Mouse (Mus musculus): ENCODE results near the gene Prr12. TPM values are rescaled to one million over a fixed set of nuclear protein-coding genes. Genes with fewer than 3 reads are reported as not detected.

The Prr12 gene
- polyA plus RNA-seq, 1 experiment from 2014 or later = 1.7 TPM

DNA sequence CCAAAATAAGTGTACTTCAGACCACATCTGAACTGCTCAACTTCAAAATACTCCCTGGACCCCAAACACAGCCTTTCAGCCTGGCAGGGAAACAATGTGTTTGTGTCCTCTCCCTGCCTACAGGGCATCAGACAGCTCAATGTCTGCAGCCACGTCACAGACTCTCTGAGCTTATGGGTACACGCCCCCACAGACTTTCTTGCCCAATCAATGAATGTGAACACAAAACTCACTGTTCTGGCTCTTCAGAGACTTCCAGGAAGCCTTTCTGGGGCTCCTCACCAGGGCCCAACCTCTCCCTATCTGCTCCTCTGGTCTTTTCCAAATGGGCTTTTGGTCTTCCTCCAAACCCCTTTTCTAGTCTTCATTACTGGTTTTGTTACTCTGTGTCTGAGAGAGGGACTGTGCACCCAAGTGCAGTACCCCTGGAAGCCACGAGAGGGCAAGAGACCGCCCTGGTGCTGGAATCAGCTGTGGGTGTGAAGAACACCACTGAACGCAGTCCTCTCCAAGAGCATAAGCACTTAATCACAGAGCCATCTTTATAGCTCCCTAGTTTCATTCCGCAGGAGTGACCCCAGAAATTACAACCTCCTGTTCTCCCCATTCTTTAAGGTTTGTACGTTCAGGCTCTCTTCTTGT is 14.8 kb downstream of the Prr12 start:
- H3K4me2 ChIP-seq (ENCODE audit: low read depth, low read length) = no peak overlapping the region
- DNase-seq (peak; percentile 79), ATAC-seq (peak; percentile 81)
- no peak overlapping the region for H3K4me3 ChIP-seq (ENCODE audit: low read depth, low read length)
- TF ChIP-seq CTCF (IDR thresholded peaks at IDR 0.05; ENCODE audit: low read depth) = peak; percentile 89
- TF ChIP-seq EP300 (IDR thresholded peaks at IDR 0.05; ENCODE audit: low read depth) = no peak
- H3K9ac ChIP-seq (replicated peaks) = no peak overlapping the region
- 57% methylated on average over 7 of the region's 7 CpGs for WGBS (ENCODE audit: insufficient replicate concordance)
- no peaks in the 10 kb centered on the region for H3K27me3 ChIP-seq (ENCODE audit: insufficient read depth, low read length)
- H3K9me3 ChIP-seq (ENCODE audit: low read length) = no peaks in the 10 kb centered on the region
- H3K4me1 ChIP-seq (ENCODE audit: insufficient read depth) = no peaks in the 10 kb centered on the region
- H3K27ac ChIP-seq (ENCODE audit: low read depth) = no peak overlapping the region
- H3K36me3 ChIP-seq (replicated peaks; ENCODE audit: insufficient read depth, low read length) = peaks cover 67% of the 10 kb centered on the region

DNA sequence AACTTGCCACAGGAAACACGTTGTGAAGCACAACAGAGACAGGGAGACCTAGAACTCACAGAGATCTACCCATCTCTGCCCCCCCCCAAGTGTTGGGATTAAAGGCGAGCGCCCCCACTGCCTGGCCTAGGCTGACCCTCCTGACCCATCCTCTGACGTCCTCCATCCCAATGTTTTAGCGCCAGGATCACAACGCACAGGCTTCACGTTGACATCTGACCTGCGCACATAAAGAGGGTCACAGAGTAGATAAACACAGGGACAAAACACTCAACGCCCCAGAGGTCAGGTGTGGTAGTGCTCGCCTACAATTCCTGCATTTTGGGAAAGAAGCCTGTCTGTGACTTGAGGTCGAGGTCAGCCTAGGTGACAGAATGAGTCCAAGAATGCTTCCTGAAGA is 16.0 kb downstream of the Prr12 start:
- no peak overlapping the region for H3K4me3 ChIP-seq (ENCODE audit: low read depth, low read length)
- H3K9me3 ChIP-seq (ENCODE audit: low read length) = no peaks in the 10 kb centered on the region
- no peak overlapping the region for H3K4me2 ChIP-seq (ENCODE audit: low read depth, low read length)
- no peak for DNase-seq
- 80% methylated on average over 11 of the region's 11 CpGs for WGBS (ENCODE audit: insufficient replicate concordance)
- H3K27ac ChIP-seq (ENCODE audit: low read depth) = no peak overlapping the region
- H3K27me3 ChIP-seq (ENCODE audit: insufficient read depth, low read length) = no peaks in the 10 kb centered on the region
- TF ChIP-seq CTCF (IDR thresholded peaks at IDR 0.05; ENCODE audit: low read depth) (no peak), EP300 (IDR thresholded peaks at IDR 0.05; ENCODE audit: low read depth) (no peak)
- H3K9ac ChIP-seq (replicated peaks) = no peak overlapping the region
- no peak for ATAC-seq
- H3K4me1 ChIP-seq (ENCODE audit: insufficient read depth) = no peaks in the 10 kb centered on the region
- H3K36me3 ChIP-seq (replicated peaks; ENCODE audit: insufficient read depth, low read length) = peaks cover 63% of the 10 kb centered on the region

DNA sequence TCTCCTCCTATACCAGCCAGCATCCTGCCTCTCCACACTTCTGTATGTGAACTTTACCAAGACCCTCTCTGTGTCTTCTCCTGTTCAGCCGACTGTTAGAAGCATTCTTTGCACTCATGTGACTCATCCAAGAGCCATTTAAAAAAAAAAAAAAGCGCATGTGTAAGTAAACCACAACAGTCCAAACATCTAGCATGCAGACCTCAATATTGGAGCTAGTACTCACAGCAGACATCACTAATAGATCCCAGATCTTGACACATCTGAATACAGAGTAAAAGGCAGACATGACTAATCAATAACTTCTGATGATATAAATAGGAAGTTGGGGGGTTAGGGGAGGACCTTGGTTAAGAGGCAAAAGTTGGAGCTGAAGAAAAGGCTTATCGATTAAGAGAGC is 17.1 kb downstream of the Prr12 start:
- no peak for TF ChIP-seq EP300 (IDR thresholded peaks at IDR 0.05; ENCODE audit: low read depth)
- no peak overlapping the region for H3K4me3 ChIP-seq (ENCODE audit: low read depth, low read length)
- no peak overlapping the region for H3K4me2 ChIP-seq (ENCODE audit: low read depth, low read length)
- H3K4me1 ChIP-seq (ENCODE audit: insufficient read depth) = no peaks in the 10 kb centered on the region
- ATAC-seq (no peak), DNase-seq (no peak)
- no peak overlapping the region for H3K27ac ChIP-seq (ENCODE audit: low read depth)
- 86% methylated on average over 3 of the region's 3 CpGs for WGBS (ENCODE audit: insufficient replicate concordance)
- H3K36me3 ChIP-seq (replicated peaks; ENCODE audit: insufficient read depth, low read length) = peaks cover 60% of the 10 kb centered on the region
- H3K9ac ChIP-seq (replicated peaks) = no peak overlapping the region
- H3K27me3 ChIP-seq (ENCODE audit: insufficient read depth, low read length) = no peaks in the 10 kb centered on the region
- no peaks in the 10 kb centered on the region for H3K9me3 ChIP-seq (ENCODE audit: low read length)

DNA sequence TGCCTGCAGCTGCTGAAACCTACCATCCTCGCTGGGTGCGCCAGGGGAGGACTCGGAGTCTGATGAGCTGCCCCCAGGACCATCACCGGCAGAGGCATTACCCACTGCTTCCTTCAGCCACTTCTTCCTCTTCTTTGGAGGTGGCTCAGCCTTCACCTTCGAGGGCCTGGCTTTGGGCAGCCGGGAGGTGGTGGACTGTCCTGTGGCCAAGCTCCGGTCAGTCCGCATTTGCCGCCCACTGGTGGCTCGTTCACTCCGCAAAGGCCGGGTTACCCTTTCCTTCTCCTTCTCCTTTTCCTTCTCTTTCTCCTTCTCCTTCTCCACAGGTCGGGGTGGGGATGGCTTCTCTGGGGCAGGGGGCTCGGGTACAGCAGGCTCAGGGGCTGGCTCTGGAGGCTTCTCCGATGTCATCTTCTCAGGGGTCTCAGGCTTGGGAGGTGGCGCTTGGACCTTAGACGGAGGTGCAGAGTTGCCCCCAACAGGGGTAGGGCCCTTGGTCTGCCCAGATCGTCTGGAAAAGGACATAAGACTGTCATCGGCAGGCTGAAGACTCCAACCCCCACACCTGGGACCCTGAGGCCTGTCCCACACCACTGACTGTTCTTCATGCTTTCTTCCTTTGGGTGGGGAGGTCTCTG is 18.8 kb downstream of the Prr12 start:
- Histone ChIP-seq H3K4me2 (ENCODE audit: low read depth, low read length) (no peak overlapping the region), H3K27me3 (ENCODE audit: insufficient read depth, low read length) (no peaks in the 10 kb centered on the region), H3K4me1 (ENCODE audit: insufficient read depth) (no peaks in the 10 kb centered on the region), H3K36me3 (replicated peaks; ENCODE audit: insufficient read depth, low read length) (peaks cover 66% of the 10 kb centered on the region), H3K9me3 (ENCODE audit: low read length) (no peaks in the 10 kb centered on the region), H3K4me3 (ENCODE audit: low read depth, low read length) (no peak overlapping the region), H3K27ac (ENCODE audit: low read depth) (no peak overlapping the region), H3K9ac (replicated peaks) (no peak overlapping the region)
- TF ChIP-seq CTCF (IDR thresholded peaks at IDR 0.05; ENCODE audit: low read depth) (no peak), EP300 (IDR thresholded peaks at IDR 0.05; ENCODE audit: low read depth) (no peak)
- DNase-seq (no peak), ATAC-seq (no peak)
- WGBS (ENCODE audit: insufficient replicate concordance) = 90% methylated on average over 19 of the region's 19 CpGs

DNA sequence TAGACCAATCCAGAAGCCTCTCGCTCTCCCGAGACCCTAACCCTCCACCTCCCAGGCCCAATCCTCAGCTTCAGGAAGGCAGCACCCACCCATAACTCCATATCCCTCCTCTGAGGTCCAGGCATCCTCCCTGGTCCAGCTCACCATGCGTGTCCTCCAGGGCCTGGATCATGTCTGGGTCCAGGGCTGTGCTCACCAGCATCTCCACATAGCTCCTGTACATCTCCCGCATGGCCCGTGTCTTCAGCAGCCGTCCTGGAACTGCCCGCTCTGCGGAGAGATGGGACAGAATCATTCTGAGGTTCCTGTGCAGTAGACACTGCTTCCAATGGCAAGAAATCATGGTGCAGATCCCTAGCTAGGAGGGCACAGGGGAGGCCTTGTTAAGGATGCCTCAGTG is 21.8 kb downstream of the Prr12 start:
- H3K27ac ChIP-seq (ENCODE audit: low read depth) = no peak overlapping the region
- H3K9me3 ChIP-seq (ENCODE audit: low read length) = no peaks in the 10 kb centered on the region
- no peaks in the 10 kb centered on the region for H3K27me3 ChIP-seq (ENCODE audit: insufficient read depth, low read length)
- no peak for ATAC-seq
- peaks cover 67% of the 10 kb centered on the region for H3K36me3 ChIP-seq (replicated peaks; ENCODE audit: insufficient read depth, low read length)
- 93% methylated on average over 8 of the region's 8 CpGs for WGBS (ENCODE audit: insufficient replicate concordance)
- TF ChIP-seq CTCF (IDR thresholded peaks at IDR 0.05; ENCODE audit: low read depth) (no peak), EP300 (IDR thresholded peaks at IDR 0.05; ENCODE audit: low read depth) (no peak)
- no peak overlapping the region for H3K4me3 ChIP-seq (ENCODE audit: low read depth, low read length)
- no peak overlapping the region for H3K4me2 ChIP-seq (ENCODE audit: low read depth, low read length)
- no peak for DNase-seq
- peaks cover under 1% of the 10 kb centered on the region; the same call in 1 of the 2 replicates for H3K4me1 ChIP-seq (ENCODE audit: insufficient read depth)
- no peak overlapping the region for H3K9ac ChIP-seq (replicated peaks)

DNA sequence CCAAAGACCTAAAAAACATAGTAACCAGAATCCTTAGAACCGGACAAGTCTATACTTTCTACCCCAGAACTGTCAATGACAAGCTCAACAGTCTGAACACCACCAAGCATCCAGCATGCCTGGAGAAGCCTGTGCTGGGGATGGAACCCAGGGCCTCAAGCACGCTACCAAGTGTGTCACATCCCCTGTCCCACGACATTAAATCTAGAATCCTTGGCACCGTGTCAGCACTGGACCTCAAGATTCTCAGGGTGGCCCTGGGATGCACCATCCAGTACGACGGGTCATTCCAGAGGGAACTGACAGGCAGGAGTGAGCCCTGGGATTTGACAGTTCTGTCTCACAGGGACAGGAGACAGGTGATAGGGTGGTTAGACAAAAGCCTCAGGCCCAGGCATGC is 22.7 kb downstream of the Prr12 start:
- 88% methylated on average over 6 of the region's 6 CpGs for WGBS (ENCODE audit: insufficient replicate concordance)
- H3K36me3 ChIP-seq (replicated peaks; ENCODE audit: insufficient read depth, low read length) = peaks cover 59% of the 10 kb centered on the region
- H3K4me2 ChIP-seq (ENCODE audit: low read depth, low read length) = no peak overlapping the region
- H3K4me1 ChIP-seq (ENCODE audit: insufficient read depth) = peaks cover 3% of the 10 kb centered on the region; the same call in 1 of the 2 replicates
- no peak overlapping the region for H3K4me3 ChIP-seq (ENCODE audit: low read depth, low read length)
- H3K9ac ChIP-seq (replicated peaks) = no peak overlapping the region
- H3K27me3 ChIP-seq (ENCODE audit: insufficient read depth, low read length) = no peaks in the 10 kb centered on the region
- DNase-seq (no peak), ATAC-seq (no peak)
- no peak for TF ChIP-seq CTCF (IDR thresholded peaks at IDR 0.05; ENCODE audit: low read depth)
- no peak for TF ChIP-seq EP300 (IDR thresholded peaks at IDR 0.05; ENCODE audit: low read depth)
- no peak overlapping the region for H3K27ac ChIP-seq (ENCODE audit: low read depth)
- H3K9me3 ChIP-seq (ENCODE audit: low read length) = no peaks in the 10 kb centered on the region

Measured in liver, postnatal 0 days (tissue).